Mouse (Mus musculus) midbrain, embryonic 16.5 days (tissue): ENCODE measurements around the gene Gm20696. TPM values are rescaled to one million over a fixed set of nuclear protein-coding genes. Genes with fewer than 3 reads are reported as not detected.

Experiments
- ATAC-seq: fragments of 200-750 bp; cut with Nextera tagmentation; 2 replicates; pipeline ENCODE4 v1.8.0; 2017; ENCODE audit warnings: moderate TSS enrichment
- H3K27ac ChIP-seq: fragments of 300-500 bp; sonication (generic); 2 replicates; pipeline ENCODE4 v1.5.1; 2014; ENCODE audit warnings: mild to moderate bottlenecking, low read length, mixed read lengths
- H3K27me3 ChIP-seq: fragments of 300-500 bp; sonication (generic); 2 replicates; pipeline ENCODE4 v1.6.1; 2014; ENCODE audit warnings: low read depth, low read length, mixed read lengths; ENCODE audit not compliant: control insufficient read depth, insufficient read depth
- H3K36me3 ChIP-seq: fragments of 300-500 bp; sonication (generic); 2 replicates; pipeline ENCODE4 v1.6.1; 2014; ENCODE audit warnings: mild to moderate bottlenecking, low read length, moderate library complexity, mixed read lengths; ENCODE audit not compliant: control insufficient read depth, insufficient read depth
- H3K4me1 ChIP-seq: fragments of 300-500 bp; sonication (generic); 2 replicates; pipeline ENCODE4 v1.6.1; 2014; ENCODE audit warnings: mild to moderate bottlenecking, low read length, mixed read lengths; ENCODE audit not compliant: control insufficient read depth, insufficient read depth
- H3K4me2 ChIP-seq: fragments of 300-500 bp; sonication (generic); 2 replicates; pipeline ENCODE4 v1.6.1; 2014; ENCODE audit warnings: mild to moderate bottlenecking, low read length, mixed read lengths
- H3K4me3 ChIP-seq: fragments of 300-500 bp; sonication (generic); 2 replicates; pipeline ENCODE4 v1.5.1; 2014; ENCODE audit warnings: low read depth, mild to moderate bottlenecking, low read length, moderate library complexity, mixed read lengths
- H3K9ac ChIP-seq: fragments of 300-500 bp; sonication (generic); 2 replicates; pipeline ENCODE4 v1.6.1; 2014; ENCODE audit warnings: low read depth, low read length, mixed read lengths
- H3K9me3 ChIP-seq: fragments of 300-500 bp; sonication (generic); replicated peaks from 2 replicates; pipeline ENCODE4 v1.6.1; 2014; ENCODE audit warnings: mild to moderate bottlenecking, low read length, mixed read lengths; ENCODE audit not compliant: control insufficient read depth, poor library complexity, severe bottlenecking
- WGBS: fragments of 180-500 bp; shearing (Covaris S2); extraction: QIAGEN DNeasy Blood & Tissue Kit; methylation state at CpG from one replicate; pipeline ENCODE4 v1.1.7; 2014; 5-methylcytosine and 5-hydroxymethylcytosine counted together
- microRNA-seq: library from miRNA; unstranded; fragments of <30 nt; microRNA quantifications from one replicate; pipeline ENCODE4, GENCODE M21; 2017
- polyA plus RNA-seq: library from polyadenylated mRNA; unstranded; fragments of >200 nt; fragmentation: Nextera tagmentation; extraction: Ambion mirVana; gene quantifications from 2 replicates; pipeline ENCODE4 v1.2.1, GENCODE M21; 2015

Gene Gm20696
- polyA plus RNA-seq, 1 experiment from 2014 or later, result 2.4 TPM

GRCm38 (mm10) chr6:99210161-99210560 is 456.4 kb downstream of the Gm20696 start:
- Histone ChIP-seq H3K4me1 (peaks cover 16% of the 10 kb centered on the region; the same call in 1 of the 2 replicates), H3K27me3 (peaks cover 5% of the 10 kb centered on the region), H3K4me3 (no peak overlapping the region), H3K27ac (no peak overlapping the region), H3K4me2 (no peak overlapping the region), H3K36me3 (no peaks in the 10 kb centered on the region), H3K9me3 (no peaks in the 10 kb centered on the region), H3K9ac (no peak overlapping the region)
- WGBS, result 85% methylated on average over 7 of the region's 7 CpGs
- no peak for ATAC-seq

Small RNA genes lying within 50 kb of the gene (microRNA-seq; reads per million reads assigned to microRNA genes)
- not detected for gene Gm22328

Other genes with a start within 250 kb of the Gm20696 start
- gene Foxp1, start 144.1 kb downstream of the Gm20696 start, polyA plus RNA-seq, result 77.8 and 79.8 TPM in 2 replicates
- gene Eif4e3, start within 50 bp of the Gm20696 start, polyA plus RNA-seq, result 7.4 and 8.7 TPM in 2 replicates
- gene Gpr27, start 25.9 kb upstream of the Gm20696 start, polyA plus RNA-seq, result 20.6 and 20.8 TPM in 2 replicates
- gene Prok2, start 59.6 kb upstream of the Gm20696 start, polyA plus RNA-seq, result 0.74 and 1.3 TPM in 2 replicates